Mouse (Mus musculus) cerebellum, adult 18-20 months (tissue): ENCODE data around the gene Arid5b.

Source experiments
- DNase-seq, 2 experiments: peaks; one replicate each; pipeline ENCODE4 v3.0.0; 2021

Gene Arid5b

DNA sequence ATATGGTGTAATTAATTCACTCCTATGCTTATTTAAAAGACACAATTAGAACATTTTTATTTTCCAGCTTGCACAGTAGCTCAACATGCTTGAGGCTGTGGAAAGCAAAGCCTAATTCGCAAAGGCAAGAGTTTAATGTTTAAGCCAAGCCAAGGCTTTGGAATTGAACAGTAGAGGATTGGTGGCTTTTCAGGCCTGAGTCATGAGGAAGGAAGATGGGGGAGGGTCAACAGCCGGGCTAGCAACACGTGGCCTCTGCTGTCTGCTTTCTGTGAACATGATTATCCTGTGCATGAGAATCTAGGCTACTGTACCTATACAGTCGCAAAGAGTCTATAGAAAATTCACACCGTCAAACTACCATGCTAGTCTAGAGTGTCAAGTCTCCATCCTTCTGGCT lies 9.9 kb downstream of the Arid5b start:
- no peak for DNase-seq

DNA sequence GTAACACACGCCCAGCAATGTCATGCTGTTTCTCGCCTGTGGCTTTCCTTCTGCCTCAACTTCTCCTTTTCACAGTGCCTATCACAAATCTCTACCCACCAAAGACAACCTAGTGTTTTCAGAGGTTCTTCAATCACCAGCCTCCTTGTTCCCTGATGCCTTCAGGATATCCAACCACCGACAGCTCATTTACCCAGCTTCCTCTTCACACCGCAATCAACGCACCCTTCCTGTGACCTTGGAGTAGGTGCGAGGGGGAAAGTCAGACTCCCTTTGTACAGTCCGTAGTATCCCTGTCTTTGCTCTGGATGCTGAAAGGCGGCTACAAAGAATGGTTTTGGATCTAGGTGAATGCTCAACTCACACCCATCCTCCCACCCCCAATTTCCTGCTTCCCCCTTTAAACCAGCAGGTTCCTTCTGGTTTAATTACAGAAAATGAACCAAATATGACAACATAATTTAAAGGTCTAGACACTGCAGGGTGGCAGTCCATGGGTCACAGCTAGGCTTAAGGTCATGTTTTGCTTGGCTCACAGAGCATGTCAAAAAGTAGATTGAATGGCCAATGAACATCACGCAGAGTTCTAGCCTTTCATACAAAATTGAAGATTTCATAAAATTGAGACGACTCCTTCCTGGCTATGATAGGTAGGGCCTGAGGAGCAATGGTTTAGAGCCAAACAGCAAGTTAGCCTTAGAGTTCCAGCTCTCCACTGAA lies 14.4 kb downstream of the Arid5b start:
- DNase-seq = no peak

DNA sequence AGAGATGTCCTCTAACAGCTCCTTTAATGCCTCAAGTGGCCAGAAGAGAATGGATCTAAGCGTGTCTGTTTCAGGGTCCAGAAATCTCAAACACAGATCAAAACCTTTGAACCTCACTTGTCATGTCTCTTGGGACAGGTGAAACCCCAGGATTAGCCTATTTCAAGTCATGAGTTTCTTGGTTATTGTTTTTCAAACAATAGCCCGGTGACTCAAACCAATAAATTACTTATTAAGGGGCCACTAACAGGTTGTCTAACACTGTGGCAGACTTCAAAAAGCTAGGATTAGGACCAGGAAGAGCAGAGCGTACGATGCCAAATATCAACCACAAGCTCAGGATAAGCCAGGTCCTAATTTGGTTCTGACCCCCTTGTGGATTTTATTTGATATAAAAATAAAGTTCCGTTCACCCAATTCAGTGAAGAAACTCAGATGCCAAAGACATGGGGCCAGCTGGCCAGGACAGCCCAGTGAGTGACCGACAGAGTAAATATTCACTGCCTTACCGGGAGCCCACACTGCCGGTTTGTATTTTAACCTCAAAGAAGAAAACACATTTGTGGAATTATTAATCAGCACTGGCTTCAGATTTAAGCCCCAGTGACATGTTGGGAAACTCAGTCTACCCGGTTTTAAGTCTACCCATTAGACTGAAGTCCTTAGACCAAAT lies 15.1 kb downstream of the Arid5b start:
- DNase-seq = no peak

DNA sequence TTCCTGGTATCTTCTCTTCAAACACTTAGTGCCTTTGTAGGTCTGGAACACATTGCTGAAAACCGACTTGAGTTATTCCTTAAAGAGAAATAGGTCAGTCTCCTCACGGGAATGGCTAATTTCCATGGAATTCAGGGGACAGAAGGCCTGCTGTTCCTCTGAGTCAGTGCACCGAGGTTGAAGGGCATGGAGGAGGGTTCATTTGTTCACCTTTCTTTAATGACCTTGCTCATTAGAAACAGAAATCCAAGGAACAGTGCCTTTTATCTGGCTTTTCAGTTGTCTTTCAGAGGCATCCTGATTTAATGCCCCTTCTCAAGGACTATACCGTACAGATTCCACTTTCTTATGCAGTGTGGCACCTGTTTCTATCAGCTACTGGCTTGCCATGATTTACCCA lies 18.9 kb downstream of the Arid5b start:
- no peak for DNase-seq

DNA sequence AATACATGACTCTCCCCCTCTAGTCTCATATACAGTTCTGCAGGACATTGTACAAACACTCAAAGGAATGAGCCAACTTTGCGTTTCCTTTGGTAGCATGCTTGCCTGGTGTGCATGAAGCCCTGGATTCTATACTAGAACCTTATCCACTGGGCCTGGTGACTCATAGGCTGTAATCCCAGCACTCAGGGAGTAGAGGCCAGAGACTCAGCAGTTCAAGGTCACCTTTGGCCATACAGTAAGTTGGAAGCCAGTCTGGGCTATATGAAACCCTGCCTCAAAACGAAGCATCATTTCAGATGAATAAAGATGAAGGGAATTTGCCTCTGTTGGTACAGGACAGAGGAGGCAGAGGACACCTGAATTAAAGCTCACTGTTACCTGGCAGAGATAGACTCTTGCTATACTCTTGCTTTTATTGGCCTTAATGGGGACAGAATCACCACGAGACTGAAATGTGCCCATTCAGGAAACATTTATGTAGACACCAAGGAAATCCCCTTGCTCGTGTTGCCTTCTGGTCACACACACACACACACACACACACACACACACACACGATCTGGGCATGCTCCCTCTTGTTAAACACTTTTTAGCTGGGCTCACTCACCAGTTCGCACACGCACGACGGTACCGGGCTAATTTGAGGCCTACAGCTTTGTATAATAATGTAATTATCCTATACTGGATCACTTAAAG lies 21.0 kb downstream of the Arid5b start:
- no peak for DNase-seq

DNA sequence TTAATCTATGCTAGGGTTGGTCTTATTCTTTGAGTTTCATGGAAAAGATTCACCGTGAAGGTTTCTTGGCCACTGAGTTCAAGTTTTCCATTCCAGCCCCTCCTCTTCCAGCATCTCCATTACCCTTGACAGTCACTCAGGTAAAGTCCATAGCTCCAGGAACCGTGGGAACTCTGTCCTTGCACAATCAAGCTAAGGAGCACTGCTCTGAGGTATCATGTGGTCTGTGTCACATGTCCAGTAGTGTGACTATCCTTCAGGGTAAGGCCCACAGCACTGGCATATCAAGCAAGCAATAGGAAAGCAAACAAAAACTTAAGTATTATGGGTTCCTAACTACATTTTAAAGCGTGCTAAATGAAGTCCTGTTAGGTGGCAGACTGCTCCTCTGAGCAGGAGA lies 22.4 kb downstream of the Arid5b start:
- no peak for DNase-seq

DNA sequence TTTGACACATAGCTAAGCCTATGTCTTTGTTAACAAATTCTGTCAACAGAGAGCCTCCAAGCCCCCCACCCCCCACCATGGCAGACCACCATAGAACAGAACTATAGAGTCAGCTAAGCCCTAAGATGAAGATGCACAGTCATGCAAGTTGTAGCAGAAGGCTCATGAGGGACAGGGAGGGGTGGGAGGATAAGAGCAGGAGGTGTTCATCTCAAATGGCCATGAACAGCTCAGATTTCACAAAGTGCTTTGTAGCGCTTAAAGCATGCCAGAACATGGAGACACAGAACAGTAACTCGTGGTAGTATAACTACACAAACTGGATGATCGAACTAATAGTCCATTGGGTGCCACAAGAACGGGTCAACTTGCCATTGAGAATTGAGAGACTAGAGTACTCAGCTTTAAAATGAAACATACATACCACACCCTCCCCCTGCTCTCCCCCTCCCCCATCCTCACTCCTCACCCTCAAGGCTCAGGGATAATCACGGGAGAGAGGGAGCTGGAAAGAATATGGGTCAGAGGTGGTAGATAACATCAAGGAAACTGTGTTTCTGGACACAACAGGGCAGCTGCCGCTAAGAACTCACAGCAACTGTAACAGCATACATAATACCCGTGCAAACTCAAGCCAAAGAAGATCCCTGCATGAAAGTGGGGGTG lies 25.0 kb downstream of the Arid5b start:
- DNase-seq = no peak

DNA sequence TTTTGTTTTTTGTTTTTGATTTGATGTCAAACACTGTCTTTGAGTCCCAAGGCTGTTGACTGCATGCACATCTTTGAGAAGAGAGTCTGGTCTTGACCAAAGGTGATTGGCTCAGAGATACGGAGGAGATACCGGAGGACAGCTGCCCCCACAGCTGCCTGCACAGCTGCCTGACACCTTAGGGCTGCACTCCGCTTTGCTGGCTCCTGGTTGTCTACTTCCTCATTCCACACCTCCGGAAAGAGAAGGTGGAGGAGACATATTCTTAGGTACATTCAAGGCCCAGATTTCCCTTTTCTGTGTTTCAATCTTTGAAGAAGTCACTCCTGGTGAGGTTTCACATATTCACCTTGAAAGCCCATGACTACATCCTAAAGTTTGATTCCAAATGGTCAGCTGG lies 25.9 kb downstream of the Arid5b start:
- no peak for DNase-seq

DNA sequence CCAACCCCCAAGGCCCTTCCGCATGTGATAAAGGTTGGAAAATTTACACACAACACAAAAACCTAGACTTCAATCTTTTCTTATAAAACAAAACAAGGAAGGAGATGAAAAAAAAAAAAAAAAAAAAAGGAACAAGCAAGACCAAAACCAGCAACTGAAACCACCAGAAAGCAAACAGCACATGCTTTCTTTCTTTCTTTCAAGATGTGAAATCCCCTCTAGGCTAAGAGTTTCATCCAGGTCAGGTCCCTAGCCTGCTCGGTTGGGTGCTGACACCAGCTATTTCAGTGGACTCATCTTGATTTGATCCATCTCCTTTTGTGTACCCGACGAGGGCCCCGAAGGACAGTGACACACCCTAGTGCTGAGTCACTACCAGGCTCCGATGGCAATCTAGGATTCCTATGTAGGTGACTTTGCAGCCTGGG lies 29.2 kb downstream of the Arid5b start:
- no peak for DNase-seq

DNA sequence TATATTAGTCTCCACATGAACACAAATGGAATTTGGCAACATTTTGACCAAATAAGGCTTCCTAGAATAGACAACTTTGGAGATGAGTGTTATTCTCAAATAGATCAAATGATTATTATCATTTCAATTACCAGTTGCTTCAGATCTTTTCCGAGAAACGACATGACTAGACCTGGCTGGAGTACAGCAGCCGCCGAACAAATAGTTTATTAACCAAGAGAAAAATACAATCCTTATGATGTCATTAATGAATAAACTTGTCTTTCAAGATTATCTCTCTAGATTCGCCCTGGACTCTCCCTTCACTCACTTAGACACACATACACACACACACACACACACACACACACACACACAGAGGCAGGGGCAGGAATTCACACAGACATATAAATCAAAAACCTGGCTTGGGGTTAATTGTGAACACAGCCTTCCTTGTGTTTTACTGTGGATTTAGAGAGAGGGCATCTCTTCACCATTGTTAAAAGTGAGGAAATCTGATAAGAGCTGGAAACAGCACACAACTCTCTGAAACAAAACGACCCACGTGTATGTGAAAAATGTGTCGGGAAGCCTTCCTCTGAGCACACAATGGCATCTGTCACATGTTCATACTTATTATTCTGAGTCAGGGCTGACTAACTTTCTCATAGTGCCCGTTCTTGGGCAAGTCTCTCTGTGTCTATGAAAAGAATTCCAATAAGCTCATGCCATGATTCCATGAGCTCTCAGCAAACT lies 30.1 kb downstream of the Arid5b start:
- DNase-seq = no peak

DNA sequence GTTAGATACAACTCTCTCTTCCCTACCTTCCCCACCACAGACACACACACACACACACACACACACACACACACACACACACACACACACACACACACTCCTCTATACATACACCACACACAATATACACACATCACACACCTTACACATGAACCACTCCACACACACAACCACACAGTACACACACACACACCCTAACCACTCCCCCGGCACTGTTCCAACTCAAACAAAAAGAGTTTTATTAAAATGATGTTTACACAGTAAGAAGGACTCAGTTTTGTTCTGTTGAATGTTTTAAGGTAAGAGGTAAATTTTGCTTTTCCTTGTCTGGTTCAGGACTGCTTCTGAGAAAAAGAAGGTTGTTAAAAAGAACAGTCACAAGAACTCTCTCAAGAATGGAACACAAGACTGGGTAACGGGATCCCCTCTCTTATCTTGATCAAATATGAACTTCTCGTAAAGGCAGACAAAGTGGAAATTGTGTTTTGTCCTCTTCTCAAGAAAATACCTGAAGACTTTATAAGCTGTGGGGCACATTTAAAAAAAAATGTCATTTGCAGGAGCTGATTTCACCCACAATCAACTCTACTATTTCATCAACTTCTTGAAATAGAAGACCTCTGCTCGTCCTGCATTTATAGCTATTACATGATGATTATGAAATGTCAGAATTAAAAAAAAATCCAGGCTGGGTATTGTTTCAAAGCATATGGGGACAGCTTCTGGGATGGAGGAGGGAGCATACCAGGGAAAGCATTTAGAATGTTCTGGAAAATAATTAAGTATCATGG lies 30.9 kb downstream of the Arid5b start:
- no peak for DNase-seq

DNA sequence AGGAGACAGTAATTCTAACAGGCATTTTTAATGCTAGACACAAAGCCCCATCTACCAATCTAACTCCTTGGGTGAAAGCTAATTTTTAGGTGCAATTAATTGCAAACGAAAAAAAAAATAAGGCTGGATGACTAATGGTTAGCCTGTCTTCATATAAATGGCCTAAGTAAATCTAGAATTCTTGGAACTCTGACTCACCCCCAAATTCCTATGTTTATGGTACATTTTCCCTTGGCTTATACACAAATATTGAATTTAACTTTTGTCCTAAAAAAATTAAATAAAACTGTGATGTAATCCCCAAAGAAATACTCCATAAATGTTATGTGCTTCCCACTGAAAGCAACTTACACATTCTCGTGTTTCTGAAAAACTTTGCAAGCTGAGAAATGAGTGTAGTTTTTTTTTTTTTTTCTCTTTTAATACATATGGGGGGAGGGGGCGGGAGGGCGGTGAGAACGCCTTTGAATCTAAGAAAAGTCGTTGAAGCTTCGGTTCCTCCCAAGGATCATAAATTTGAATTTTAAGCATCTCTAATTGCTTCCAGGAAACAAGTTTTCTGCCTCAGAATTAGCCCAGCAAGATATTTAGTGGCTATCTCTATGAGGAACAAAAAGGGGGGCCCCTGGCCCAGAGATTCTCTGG lies 31.8 kb downstream of the Arid5b start:
- DNase-seq = no peak

DNA sequence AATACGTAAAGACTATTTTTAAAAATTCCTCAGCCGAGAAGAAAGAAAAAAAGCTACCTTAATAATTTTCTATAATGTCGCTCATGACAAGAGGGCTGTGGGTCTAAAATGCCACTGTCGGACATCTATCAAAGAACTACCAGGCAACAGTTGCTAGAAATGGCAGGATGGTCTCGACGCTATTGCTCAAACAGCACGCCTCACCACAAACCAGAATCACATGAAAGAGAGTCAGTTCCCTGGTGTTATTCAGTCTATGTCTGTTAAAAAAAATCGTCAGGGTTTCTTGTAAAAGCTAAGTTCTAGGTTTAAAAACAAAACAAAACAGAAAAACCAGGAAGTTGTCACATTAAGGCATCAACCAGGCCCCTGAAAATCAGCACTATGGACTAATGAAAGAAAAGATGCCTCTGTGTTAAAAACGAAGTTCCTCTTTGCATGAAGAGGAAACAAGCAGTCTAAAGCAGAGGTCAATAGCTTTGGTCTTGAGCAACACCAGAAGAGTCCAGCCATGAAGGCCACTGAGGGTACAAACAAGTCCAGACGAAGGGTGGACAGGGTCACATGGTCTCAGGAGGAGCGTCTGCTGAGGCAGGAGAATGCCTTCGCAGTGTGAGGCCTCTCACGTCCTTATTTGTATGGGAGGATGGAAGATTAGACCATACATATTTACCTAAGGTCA lies 37.6 kb downstream of the Arid5b start:
- no peak for DNase-seq

DNA sequence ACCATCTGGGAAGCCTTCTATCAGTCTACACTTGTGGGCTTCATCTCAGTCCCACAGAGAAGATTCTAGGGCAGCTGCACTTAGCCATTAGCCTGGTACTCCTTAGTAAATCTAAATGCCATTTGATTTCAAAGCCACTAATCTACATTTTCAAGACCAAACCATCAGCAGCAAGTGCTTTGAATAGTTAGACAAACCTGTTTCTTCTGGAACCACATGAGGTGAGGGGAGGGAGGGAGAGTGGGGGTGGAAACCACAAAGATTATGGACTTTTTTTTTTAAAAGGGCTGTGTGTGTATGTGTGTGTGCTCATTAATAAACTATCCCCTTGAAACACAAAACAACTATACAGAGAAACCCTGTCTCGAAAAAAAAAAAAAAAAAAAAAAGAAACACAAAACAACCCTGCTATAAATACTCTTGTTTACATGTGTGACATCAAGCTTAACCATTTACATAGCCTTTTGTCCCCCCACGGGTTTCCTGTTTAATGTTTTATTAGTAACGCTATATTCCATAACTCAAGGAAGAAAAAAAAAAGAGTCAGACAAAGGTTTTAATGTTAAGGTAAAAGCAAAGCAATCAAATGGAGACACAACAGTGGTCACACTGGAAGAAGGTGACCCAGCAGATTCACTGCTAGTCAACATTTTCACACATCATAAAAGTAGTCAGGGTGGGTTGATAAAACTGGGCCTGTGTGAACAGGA lies 38.3 kb downstream of the Arid5b start:
- no peak for DNase-seq

DNA sequence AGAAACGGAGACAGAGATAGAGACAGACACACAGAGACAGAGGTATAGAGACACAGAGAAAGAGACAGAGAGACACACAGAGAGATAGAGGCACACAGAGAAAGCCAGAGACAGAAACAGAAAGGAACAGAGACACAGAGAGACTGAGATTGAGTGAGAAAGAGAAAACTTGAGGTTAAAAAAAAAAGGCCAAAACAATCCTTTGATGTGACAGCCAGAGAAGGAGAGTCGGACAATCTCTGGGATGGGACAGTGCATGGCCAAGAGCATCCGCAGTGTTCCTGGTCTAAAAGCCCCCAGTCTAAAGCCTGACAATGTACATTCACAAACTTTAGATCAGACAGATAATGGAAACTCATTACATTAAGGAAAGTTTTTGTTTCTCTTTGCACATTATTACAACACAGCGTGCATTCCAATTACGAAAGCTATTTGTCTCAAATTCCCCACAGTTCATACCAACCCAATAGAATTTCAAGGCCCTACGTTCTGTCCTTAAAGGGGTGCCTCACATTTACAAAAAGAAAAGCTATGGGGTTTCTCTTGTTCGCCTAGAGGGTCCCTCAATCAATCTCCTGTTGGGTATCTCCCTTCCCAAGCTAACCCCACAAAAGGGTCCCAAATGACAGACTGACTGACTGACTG lies 39.0 kb downstream of the Arid5b start:
- DNase-seq = no peak

DNA sequence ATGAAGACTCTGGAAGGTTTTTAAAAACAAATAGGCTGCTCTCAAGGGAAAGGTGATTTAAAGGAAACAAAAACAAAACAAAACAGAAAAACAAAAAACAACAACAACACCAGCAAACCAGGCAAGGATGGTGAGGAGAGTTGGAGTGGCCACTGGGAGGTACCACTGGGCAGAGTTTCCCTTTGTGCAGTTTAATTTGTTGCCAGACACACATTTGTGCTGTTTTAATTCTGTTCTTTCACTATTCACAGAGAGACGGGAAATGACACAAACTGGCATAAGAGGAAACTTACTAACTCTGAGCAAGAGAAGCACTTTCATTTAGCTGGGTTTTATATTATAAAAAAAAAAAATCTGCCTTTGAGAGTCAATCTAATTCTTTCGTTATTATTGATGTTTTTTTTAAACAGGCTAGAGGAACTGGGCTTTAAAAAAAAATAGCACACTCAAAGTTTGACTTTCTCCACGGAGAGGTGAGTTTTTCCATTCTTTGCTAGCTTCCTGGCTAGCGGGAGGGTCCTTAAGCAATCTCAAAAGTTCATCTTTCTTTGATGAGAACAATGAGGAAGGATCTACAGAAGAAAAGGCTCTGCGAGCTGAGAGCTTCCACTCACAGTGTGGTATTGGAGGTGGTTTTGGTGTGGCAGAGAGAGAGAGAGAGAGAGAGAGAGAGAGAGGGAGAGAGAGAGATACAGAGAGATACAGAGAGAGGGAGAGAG lies 39.7 kb downstream of the Arid5b start:
- DNase-seq = no peak

DNA sequence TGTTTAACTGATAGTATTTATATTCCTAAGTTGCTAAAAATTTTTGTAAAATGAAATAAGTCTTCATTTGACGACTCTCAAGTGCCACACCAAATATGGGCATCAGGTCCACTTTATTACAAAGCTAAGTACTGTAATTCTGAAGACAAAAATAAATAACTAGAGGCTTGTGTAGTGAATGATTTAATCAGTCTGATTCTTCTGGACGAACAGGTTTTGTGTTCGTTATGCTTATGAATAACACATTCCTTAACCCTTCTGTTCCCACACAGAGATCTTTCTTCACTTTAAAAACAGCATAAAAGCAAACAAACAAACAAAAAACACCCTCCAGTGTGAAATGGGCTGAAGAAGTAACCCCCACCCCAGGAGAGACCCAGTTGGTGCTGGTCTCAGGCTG lies 40.4 kb downstream of the Arid5b start:
- no peak for DNase-seq

DNA sequence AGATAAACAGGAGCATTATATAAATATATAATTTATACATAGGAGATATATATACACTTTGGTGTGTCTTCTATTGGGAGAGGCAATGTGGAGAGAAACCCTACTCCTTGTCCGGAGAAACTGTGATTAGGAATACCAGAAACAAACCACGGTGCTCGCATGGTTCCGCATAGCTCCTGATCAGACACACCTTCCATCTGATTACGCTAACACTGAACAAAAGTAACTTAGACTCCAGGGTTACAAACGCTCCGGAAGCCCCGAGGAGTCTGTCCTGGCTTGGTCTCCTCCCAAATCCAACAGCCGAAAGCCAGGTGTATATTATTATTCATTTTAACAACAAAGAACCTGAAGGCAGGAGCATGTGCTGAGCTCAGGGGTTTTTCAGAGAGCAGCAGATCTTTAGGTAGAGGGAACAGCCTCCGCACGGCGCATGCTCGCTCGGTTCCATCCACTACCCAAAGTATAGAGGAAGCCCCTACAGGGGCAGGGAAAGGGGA lies 41.5 kb downstream of the Arid5b start:
- no peak for DNase-seq
